Mouse (Mus musculus): ENCODE measurements around the gene Hist2h2ac. TPM values are rescaled to one million over a fixed set of nuclear protein-coding genes. Genes with fewer than 3 reads are reported as not detected.
"Not testable (repeated sequence)": the region's sequence is repeated elsewhere in the genome, so short reads cannot be mapped to it uniquely, and the experiment has no call there.

The Hist2h2ac gene
- polyA plus RNA-seq, 1 experiment, result 1.3 TPM

GRCm38 (mm10) chr3:96199731-96200130 is 20.9 kb downstream of the Hist2h2ac start:
- TF ChIP-seq MYOG (IDR thresholded peaks at IDR 0.05; ENCODE audit: control insufficient read depth in 1 of 3, insufficient read depth in 1 of 3, insufficient read length in 2 of 3, low read depth in 2 of 3) (no peak), MYOD1 (IDR thresholded peaks at IDR 0.05; ENCODE audit: control insufficient read depth in 1 of 3, insufficient read length in 2 of 3, low read depth in 2 of 3) (no peak), CEBPB (IDR thresholded peaks at IDR 0.05; ENCODE audit: insufficient read depth, poor library complexity, severe bottlenecking) (no peak), USF1 (IDR thresholded peaks at IDR 0.05; ENCODE audit: low read depth) (no peak), E2F4 (IDR thresholded peaks at IDR 0.05; ENCODE audit: insufficient read depth) (no peak)
- no peaks in the 10 kb centered on the region for H3K36me3 ChIP-seq (ENCODE audit: control insufficient read depth, insufficient read depth)
- no peaks in the 10 kb centered on the region for H3K27me3 ChIP-seq (ENCODE audit: control insufficient read depth, insufficient read depth, insufficient read length)
- H3K79me2 ChIP-seq (ENCODE audit: control insufficient read depth, insufficient read depth), result no peaks in the 10 kb centered on the region
- H3K4me3 ChIP-seq, result no peak overlapping the region
- no peak overlapping the region for H3ac ChIP-seq (ENCODE audit: control insufficient read depth, insufficient read length)
- H3K4me2 ChIP-seq (ENCODE audit: low read depth), result no peak overlapping the region

GRCm38 (mm10) chr3:96198601-96199251 is 22.0 kb downstream of the Hist2h2ac start:
- H3K4me3 ChIP-seq; H3K4me2 ChIP-seq (ENCODE audit: low read depth); H3K36me3 ChIP-seq (ENCODE audit: control insufficient read depth, insufficient read depth); H3ac ChIP-seq (ENCODE audit: control insufficient read depth, insufficient read length); H3K27me3 ChIP-seq (ENCODE audit: control insufficient read depth, insufficient read depth, insufficient read length); H3K79me2 ChIP-seq (ENCODE audit: control insufficient read depth, insufficient read depth): not testable (repeated sequence)

GRCm38 (mm10) chr3:96198181-96198580 is 22.5 kb downstream of the Hist2h2ac start:
- no peaks in the 10 kb centered on the region for H3K27me3 ChIP-seq (ENCODE audit: control insufficient read depth, insufficient read depth, insufficient read length)
- no peak overlapping the region for H3K4me3 ChIP-seq
- TF ChIP-seq POLR2A (IDR thresholded peaks at IDR 0.05; ENCODE audit: insufficient read length, low read depth) (no peak), MYOD1 (IDR thresholded peaks at IDR 0.05; ENCODE audit: control insufficient read depth in 1 of 3, insufficient read length in 2 of 3, low read depth in 2 of 3) (no peak), MAX (IDR thresholded peaks at IDR 0.05; ENCODE audit: low read depth) (no peak), TCF3 (IDR thresholded peaks at IDR 0.05; ENCODE audit: insufficient read length, low read depth) (no peak), MYOG (IDR thresholded peaks at IDR 0.05; ENCODE audit: control insufficient read depth in 1 of 3, insufficient read depth in 1 of 3, insufficient read length in 2 of 3, low read depth in 2 of 3) (no peak), USF1 (IDR thresholded peaks at IDR 0.05; ENCODE audit: low read depth) (no peak), CEBPB (IDR thresholded peaks at IDR 0.05; ENCODE audit: insufficient read depth, poor library complexity, severe bottlenecking) (no peak), REST (IDR thresholded peaks at IDR 0.05; ENCODE audit: insufficient read depth, insufficient read length) (no peak), E2F4 (IDR thresholded peaks at IDR 0.05; ENCODE audit: insufficient read depth) (no peak)
- H3ac ChIP-seq (ENCODE audit: control insufficient read depth, insufficient read length), result no peak overlapping the region
- H3K4me2 ChIP-seq (ENCODE audit: low read depth), result peak overlapping the region; percentile 86
- no peaks in the 10 kb centered on the region for H3K79me2 ChIP-seq (ENCODE audit: control insufficient read depth, insufficient read depth)
- no peaks in the 10 kb centered on the region for H3K36me3 ChIP-seq (ENCODE audit: control insufficient read depth, insufficient read depth)

- H3ac ChIP-seq (ENCODE audit: control insufficient read depth, insufficient read length), result peak overlapping the region; percentile 26
- H3K4me2 ChIP-seq (ENCODE audit: low read depth), result peak overlapping the region; percentile 86
- TF ChIP-seq E2F4 (IDR thresholded peaks at IDR 0.05; ENCODE audit: insufficient read depth) (no peak), CEBPB (IDR thresholded peaks at IDR 0.05; ENCODE audit: insufficient read depth, poor library complexity, severe bottlenecking) (no peak), REST (IDR thresholded peaks at IDR 0.05; ENCODE audit: insufficient read depth, insufficient read length) (no peak), MAX (IDR thresholded peaks at IDR 0.05; ENCODE audit: low read depth) (no peak), TCF3 (IDR thresholded peaks at IDR 0.05; ENCODE audit: insufficient read length, low read depth) (no peak), MYOD1 (IDR thresholded peaks at IDR 0.05; ENCODE audit: control insufficient read depth in 1 of 3, insufficient read length in 2 of 3, low read depth in 2 of 3) (no peak), SRF (IDR thresholded peaks at IDR 0.05; ENCODE audit: control insufficient read depth, insufficient read length, low read depth) (peak; percentile 26), POLR2AphosphoS2 (IDR thresholded peaks at IDR 0.05; ENCODE audit: insufficient read length, low read depth) (peak; percentile 87), TCF12 (IDR thresholded peaks at IDR 0.05; ENCODE audit: insufficient read depth, poor library complexity, severe bottlenecking) (no peak), USF1 (IDR thresholded peaks at IDR 0.05; ENCODE audit: low read depth) (no peak), MYOG (IDR thresholded peaks at IDR 0.05; ENCODE audit: control insufficient read depth in 1 of 3, insufficient read depth in 1 of 3, insufficient read length in 2 of 3, low read depth in 2 of 3) (no peak), POLR2A (IDR thresholded peaks at IDR 0.05; ENCODE audit: insufficient read length, low read depth) (peak; percentile 86)
- no peaks in the 10 kb centered on the region for H3K36me3 ChIP-seq (ENCODE audit: control insufficient read depth, insufficient read depth)
- no peaks in the 10 kb centered on the region for H3K79me2 ChIP-seq (ENCODE audit: control insufficient read depth, insufficient read depth)
- peak overlapping the region; percentile 48 for H3K4me3 ChIP-seq
- H3K27me3 ChIP-seq (ENCODE audit: control insufficient read depth, insufficient read depth, insufficient read length), result no peaks in the 10 kb centered on the region
Measured at GRCm38 (mm10) chr3:96197129-96197749, 23.4 kb downstream of the Hist2h2ac start.

GRCm38 (mm10) chr3:96196437-96197128 is 24.1 kb downstream of the Hist2h2ac start:
- H3K79me2 ChIP-seq (ENCODE audit: control insufficient read depth, insufficient read depth), result no peaks in the 10 kb centered on the region
- no peaks in the 10 kb centered on the region for H3K36me3 ChIP-seq (ENCODE audit: control insufficient read depth, insufficient read depth)
- peak overlapping the region; percentile 26 for H3ac ChIP-seq (ENCODE audit: control insufficient read depth, insufficient read length)
- H3K4me3 ChIP-seq, result peak overlapping the region; percentile 48
- TF ChIP-seq SRF (IDR thresholded peaks at IDR 0.05; ENCODE audit: control insufficient read depth, insufficient read length, low read depth) (no peak), USF1 (IDR thresholded peaks at IDR 0.05; ENCODE audit: low read depth) (no peak), POLR2AphosphoS2 (IDR thresholded peaks at IDR 0.05; ENCODE audit: insufficient read length, low read depth) (no peak), POLR2A (IDR thresholded peaks at IDR 0.05; ENCODE audit: insufficient read length, low read depth) (no peak), MYOG (IDR thresholded peaks at IDR 0.05; ENCODE audit: control insufficient read depth in 1 of 3, insufficient read depth in 1 of 3, insufficient read length in 2 of 3, low read depth in 2 of 3) (no peak), REST (IDR thresholded peaks at IDR 0.05; ENCODE audit: insufficient read depth, insufficient read length) (no peak), TCF12 (IDR thresholded peaks at IDR 0.05; ENCODE audit: insufficient read depth, poor library complexity, severe bottlenecking) (no peak), CEBPB (IDR thresholded peaks at IDR 0.05; ENCODE audit: insufficient read depth, poor library complexity, severe bottlenecking) (no peak), MYOD1 (IDR thresholded peaks at IDR 0.05; ENCODE audit: control insufficient read depth in 1 of 3, insufficient read length in 2 of 3, low read depth in 2 of 3) (no peak), MAX (IDR thresholded peaks at IDR 0.05; ENCODE audit: low read depth) (no peak), E2F4 (IDR thresholded peaks at IDR 0.05; ENCODE audit: insufficient read depth) (no peak), TCF3 (IDR thresholded peaks at IDR 0.05; ENCODE audit: insufficient read length, low read depth) (no peak)
- no peaks in the 10 kb centered on the region for H3K27me3 ChIP-seq (ENCODE audit: control insufficient read depth, insufficient read depth, insufficient read length)
- peak overlapping the region; percentile 86 for H3K4me2 ChIP-seq (ENCODE audit: low read depth)

Data from myocyte (in vitro differentiated cells).